Mouse (Mus musculus) midbrain, embryonic 11.5 days (tissue): Measurements from ENCODE around the gene Tmem150c. TPM values are rescaled to one million over a fixed set of nuclear protein-coding genes. Genes with fewer than 3 reads are reported as not detected.

Experiments
- ATAC-seq: fragments of 200-750 bp; cut with Nextera tagmentation; 2 replicates; pipeline ENCODE4 v1.8.0; 2017; ENCODE audit warnings: moderate TSS enrichment, moderate library complexity; ENCODE audit not compliant: low FRiP score
- DNase-seq: peaks from one replicate; pipeline ENCODE4 v3.0.0; 2015; ENCODE audit warnings: low spot score; ENCODE audit errors: missing footprints
- H3K27ac ChIP-seq: fragments of 300-500 bp; sonication (generic); 2 replicates; pipeline ENCODE4 v1.5.1; 2014; ENCODE audit warnings: low read depth, low read length
- H3K27me3 ChIP-seq: fragments of 300-500 bp; sonication (generic); 2 replicates; pipeline ENCODE4 v1.6.1; 2014; ENCODE audit warnings: mild to moderate bottlenecking, low read length, moderate library complexity, mixed read lengths; ENCODE audit not compliant: control insufficient read depth, insufficient read depth
- H3K36me3 ChIP-seq: fragments of 300-500 bp; sonication (generic); 2 replicates; pipeline ENCODE4 v1.6.1; 2014; ENCODE audit warnings: mild to moderate bottlenecking, low read length, moderate library complexity, mixed read lengths; ENCODE audit not compliant: control insufficient read depth, insufficient read depth
- H3K4me1 ChIP-seq: fragments of 300-500 bp; sonication (generic); 2 replicates; pipeline ENCODE4 v1.6.1; 2014; ENCODE audit warnings: low read length; ENCODE audit not compliant: control insufficient read depth, insufficient read depth
- H3K4me2 ChIP-seq: fragments of 300-500 bp; sonication (generic); 2 replicates; pipeline ENCODE4 v1.6.1; 2014; ENCODE audit warnings: mild to moderate bottlenecking, moderate library complexity
- H3K4me3 ChIP-seq: fragments of 300-500 bp; sonication (generic); 2 replicates; pipeline ENCODE4 v1.5.1; 2014; ENCODE audit warnings: low read depth, low read length
- H3K9ac ChIP-seq: fragments of 300-500 bp; sonication (generic); 2 replicates; pipeline ENCODE4 v1.6.1; 2014; ENCODE audit warnings: low read length
- H3K9me3 ChIP-seq: fragments of 300-500 bp; sonication (generic); 2 replicates; pipeline ENCODE4 v1.6.1; 2016; ENCODE audit warnings: low read length; ENCODE audit not compliant: control insufficient read depth
- WGBS: fragments of 180-500 bp; shearing (Covaris S2); extraction: QIAGEN DNeasy Blood & Tissue Kit; methylation state at CpG from one replicate; pipeline ENCODE4 v1.1.7; 2014; 5-methylcytosine and 5-hydroxymethylcytosine counted together
- polyA plus RNA-seq: library from polyadenylated mRNA; unstranded; fragments of >200 nt; fragmentation: Nextera tagmentation; extraction: Ambion mirVana; gene quantifications from 2 replicates; pipeline ENCODE4 v1.2.1, GENCODE M21; 2014

Tmem150c gene
- polyA plus RNA-seq, 1 experiment from 2014 or later: 3.0 TPM

DNA sequence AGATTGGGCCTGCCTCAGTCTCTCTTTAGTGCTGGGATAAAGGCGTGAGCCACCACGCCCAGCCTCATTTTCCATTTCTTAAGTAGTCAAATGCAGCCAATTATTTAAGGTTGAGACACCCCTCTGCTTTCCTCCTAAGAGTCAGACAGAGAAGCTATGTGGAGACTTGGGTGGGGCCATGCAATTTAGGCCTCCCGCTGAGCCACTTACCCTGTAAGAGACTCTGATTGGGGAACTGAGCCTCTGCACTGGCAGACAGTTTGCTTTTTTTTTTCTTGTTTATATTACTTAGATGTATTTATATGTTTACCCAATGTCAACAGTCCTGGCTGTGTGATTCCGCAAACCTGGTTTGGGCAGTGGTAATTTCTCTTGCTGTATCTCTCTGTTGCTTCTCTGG lies 115.6 kb downstream of the Tmem150c start:
- DNase-seq: no peak
- H3K27me3 ChIP-seq: no peaks in the 10 kb centered on the region
- no peak for ATAC-seq
- H3K4me2 ChIP-seq: no peak overlapping the region
- no peak overlapping the region for H3K9ac ChIP-seq
- 89% methylated on average over 4 of the region's 4 CpGs for WGBS
- H3K27ac ChIP-seq: no peak overlapping the region
- no peak overlapping the region for H3K4me3 ChIP-seq
- no peaks in the 10 kb centered on the region; the same call in 1 of the 2 replicates for H3K36me3 ChIP-seq
- H3K9me3 ChIP-seq: no peaks in the 10 kb centered on the region
- peaks cover 33% of the 10 kb centered on the region for H3K4me1 ChIP-seq

GRCm38 (mm10) chr5:100043361-100043760 lies 116.2 kb downstream of the Tmem150c start:
- H3K36me3 ChIP-seq: no peaks in the 10 kb centered on the region; the same call in 1 of the 2 replicates
- peaks cover 26% of the 10 kb centered on the region for H3K4me1 ChIP-seq
- ATAC-seq: no peak
- no peaks in the 10 kb centered on the region for H3K27me3 ChIP-seq
- no peak for DNase-seq
- 88% methylated on average over 5 of the region's 5 CpGs for WGBS
- no peak overlapping the region for H3K4me3 ChIP-seq
- H3K9me3 ChIP-seq: no peaks in the 10 kb centered on the region
- H3K4me2 ChIP-seq: no peak overlapping the region
- H3K9ac ChIP-seq: no peak overlapping the region
- no peak overlapping the region for H3K27ac ChIP-seq

GRCm38 (mm10) chr5:100042467-100042866 lies 117.1 kb downstream of the Tmem150c start:
- peaks cover 18% of the 10 kb centered on the region for H3K4me1 ChIP-seq

DNA sequence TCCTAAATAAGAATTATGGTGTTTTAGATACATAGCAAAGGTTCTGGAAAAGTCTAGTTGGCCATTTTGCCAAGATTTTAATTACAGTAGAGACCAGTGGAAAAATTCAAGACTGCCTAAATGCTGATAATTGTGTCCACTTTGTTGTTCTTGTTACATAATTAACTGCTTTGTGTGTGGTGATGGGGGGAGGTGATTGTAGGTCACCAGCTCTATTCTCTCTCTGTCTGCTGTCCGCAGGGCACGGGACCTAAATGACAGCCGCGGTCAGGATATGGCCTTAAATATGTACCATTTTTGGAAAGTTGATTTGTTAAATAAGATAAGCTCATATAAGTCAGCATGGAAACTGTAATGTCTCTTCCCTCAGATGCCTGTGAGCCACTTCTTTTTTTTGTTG lies 118.3 kb downstream of the Tmem150c start:
- Histone ChIP-seq H3K4me1 (peaks cover 18% of the 10 kb centered on the region), H3K27ac (no peak overlapping the region), H3K4me3 (no peak overlapping the region), H3K27me3 (no peaks in the 10 kb centered on the region), H3K36me3 (peaks cover 6% of the 10 kb centered on the region), H3K4me2 (no peak overlapping the region), H3K9ac (no peak overlapping the region), H3K9me3 (no peaks in the 10 kb centered on the region)
- DNase-seq (no peak), ATAC-seq (no peak)
- 81% methylated on average over 4 of the region's 4 CpGs for WGBS

More at GRCm38 (mm10) chr5:100042467-100042866, 117.1 kb downstream of the Tmem150c start:
- H3K9ac ChIP-seq: no peak overlapping the region
- no peak overlapping the region for H3K27ac ChIP-seq
- no peaks in the 10 kb centered on the region for H3K9me3 ChIP-seq
- no peak overlapping the region for H3K4me3 ChIP-seq
- H3K36me3 ChIP-seq: peaks cover under 1% of the 10 kb centered on the region; the same call in 1 of the 2 replicates
- H3K27me3 ChIP-seq: no peaks in the 10 kb centered on the region
- DNase-seq (no peak), ATAC-seq (no peak)
- no peak overlapping the region for H3K4me2 ChIP-seq
- WGBS: 92% methylated on average over 8 of the region's 8 CpGs

- peak overlapping the region; percentile 97 for H3K27ac ChIP-seq
- peaks cover 23% of the 10 kb centered on the region for H3K4me1 ChIP-seq
- peak overlapping the region; percentile 82 for H3K4me2 ChIP-seq
- H3K4me3 ChIP-seq: peak overlapping the region; percentile 98
- H3K9me3 ChIP-seq: no peaks in the 10 kb centered on the region
- ATAC-seq: no peak
- under 1% methylated on average over 19 of the region's 19 CpGs for WGBS
- peak overlapping the region; percentile 100 for H3K9ac ChIP-seq
- DNase-seq: peak; percentile 90
- no peaks in the 10 kb centered on the region for H3K27me3 ChIP-seq
- H3K36me3 ChIP-seq: peaks cover 10% of the 10 kb centered on the region
Measured at GRCm38 (mm10) chr5:100040281-100040784, 119.3 kb downstream of the Tmem150c start.

- Histone ChIP-seq H3K27me3 (no peaks in the 10 kb centered on the region), H3K9ac (peak within 1 kb of the TSS; percentile 100), H3K27ac (peak within 1 kb of the TSS; percentile 97), H3K4me3 (peak within 1 kb of the TSS; percentile 98), H3K9me3 (no peaks in the 10 kb centered on the region), H3K4me2 (peak within 1 kb of the TSS; percentile 82), H3K4me1 (peaks cover 25% of the 10 kb centered on the region), H3K36me3 (peaks cover 13% of the 10 kb centered on the region)
- DNase-seq (peak; percentile 99), ATAC-seq (peak; percentile 89)
- WGBS: 0% methylated on average over 43 of the region's 57 CpGs
Measured at GRCm38 (mm10) chr5:100039602-100040142, 119.9 kb downstream of the Tmem150c start, which contains the start of the genes Hnrnpdl and Enoph1. TSS of gene Hnrnpdl (minus strand) at chr5:100039664. TSS of gene Enoph1 (plus strand) at chr5:100039985.

DNA sequence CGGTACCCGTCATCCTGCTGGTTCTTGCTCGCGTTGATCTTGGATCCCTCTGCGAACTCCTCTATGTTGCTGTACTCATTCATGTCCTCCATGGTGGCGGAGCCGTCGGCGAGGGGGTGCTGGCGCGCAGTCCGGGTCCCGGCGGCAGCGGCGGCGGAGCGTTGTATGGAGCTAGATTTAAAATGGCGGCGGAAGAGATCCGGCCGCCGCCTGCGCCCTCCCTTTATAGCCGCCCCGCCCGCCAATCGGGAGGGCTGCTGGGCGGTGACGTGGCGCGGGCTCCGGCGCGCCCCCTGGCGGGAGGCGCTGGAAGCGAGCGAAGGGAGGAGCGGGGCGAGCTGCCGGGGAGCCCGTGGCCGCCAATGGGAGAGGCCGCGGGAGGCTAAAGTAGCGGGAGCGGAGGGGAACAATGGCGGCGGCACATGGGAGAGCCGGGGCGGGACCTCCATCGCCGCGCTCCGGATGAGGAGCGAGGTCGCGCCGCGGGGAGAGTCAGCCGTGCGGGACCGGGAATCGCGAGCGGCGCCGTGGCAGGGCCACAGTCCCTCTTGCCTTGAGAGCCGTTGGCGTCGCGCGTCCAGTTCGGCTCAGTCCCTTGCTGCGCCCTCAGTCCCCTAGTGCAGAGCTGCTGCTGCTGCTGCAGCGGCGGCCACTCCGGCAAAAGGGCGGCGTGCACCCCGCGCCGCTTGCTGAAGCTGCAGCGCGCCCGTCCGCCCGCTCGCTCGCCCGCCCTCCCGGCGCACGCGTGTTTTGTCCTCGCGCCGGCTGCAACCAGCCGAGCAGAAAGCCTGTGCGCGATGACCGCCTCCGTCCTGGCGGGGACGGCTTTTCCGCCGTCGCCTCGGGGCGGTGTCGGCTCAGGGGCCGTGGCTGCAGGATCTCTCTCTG lies 120.7 kb downstream of the Tmem150c start:
- peak overlapping the region; percentile 97 for H3K27ac ChIP-seq
- H3K27me3 ChIP-seq: no peaks in the 10 kb centered on the region
- peak overlapping the region; percentile 100 for H3K9ac ChIP-seq
- ATAC-seq (peak; percentile 81), DNase-seq (peak; percentile 100)
- peak overlapping the region; percentile 62 for H3K4me2 ChIP-seq
- 1% methylated on average over 111 of the region's 113 CpGs for WGBS
- peak overlapping the region; percentile 98 for H3K4me3 ChIP-seq
- peaks cover 17% of the 10 kb centered on the region for H3K36me3 ChIP-seq
- no peaks in the 10 kb centered on the region for H3K9me3 ChIP-seq
- H3K4me1 ChIP-seq: peaks cover 25% of the 10 kb centered on the region

DNA sequence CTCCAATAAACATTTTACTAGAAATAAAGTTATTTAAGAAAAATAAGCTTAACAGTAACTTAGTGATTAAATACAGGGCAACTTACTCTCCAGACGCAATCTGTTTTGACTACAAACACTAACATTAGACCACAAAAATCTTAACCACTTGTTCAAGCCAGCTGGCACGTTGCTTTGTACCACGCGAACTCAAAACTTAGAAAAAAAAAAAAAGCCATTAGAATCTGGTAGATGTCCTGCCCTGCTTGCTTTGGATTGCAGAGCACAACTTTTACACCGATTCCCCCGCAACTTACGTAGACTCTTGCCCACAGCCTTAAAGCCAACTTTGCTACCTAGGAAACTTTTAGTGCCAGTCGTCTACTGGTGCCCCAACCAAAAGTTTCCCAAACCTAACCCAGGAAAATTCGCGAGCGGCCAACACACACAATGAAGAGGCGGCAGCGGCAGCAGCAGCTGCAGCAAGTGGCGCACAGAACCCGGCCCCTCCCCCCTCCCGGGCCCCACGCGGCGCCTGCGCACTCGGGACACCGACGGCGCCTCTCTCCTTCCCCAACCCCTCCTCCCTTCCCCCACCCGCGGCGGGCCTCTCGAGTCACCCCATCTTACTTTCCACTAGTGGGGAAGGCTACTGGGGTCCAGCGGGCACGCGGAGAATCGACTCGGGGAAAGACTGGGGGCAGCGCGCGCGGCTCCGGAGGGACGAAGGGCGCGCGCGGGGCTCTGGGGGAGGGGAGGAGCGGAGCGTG lies 121.5 kb downstream of the Tmem150c start:
- under 1% methylated on average over 45 of the region's 45 CpGs for WGBS
- ATAC-seq (peak; percentile 47), DNase-seq (peak; percentile 99)
- peak overlapping the region; percentile 97 for H3K4me2 ChIP-seq
- peak overlapping the region; percentile 97 for H3K27ac ChIP-seq
- H3K9ac ChIP-seq: peak overlapping the region; percentile 100
- peaks cover 25% of the 10 kb centered on the region for H3K4me1 ChIP-seq
- H3K36me3 ChIP-seq: peaks cover 18% of the 10 kb centered on the region
- peak overlapping the region; percentile 98 for H3K4me3 ChIP-seq
- no peaks in the 10 kb centered on the region for H3K9me3 ChIP-seq
- H3K27me3 ChIP-seq: no peaks in the 10 kb centered on the region
